Mouse (Mus musculus) midbrain, embryonic 16.5 days (tissue): ENCODE measurements around the gene Tha1. TPM values are rescaled to one million over a fixed set of nuclear protein-coding genes. Genes with fewer than 3 reads are reported as not detected.

Experiments
- ATAC-seq: fragments of 200-750 bp; cut with Nextera tagmentation; 2 replicates; pipeline ENCODE4 v1.8.0; 2017; ENCODE audit warnings: moderate TSS enrichment
- H3K27ac ChIP-seq: fragments of 300-500 bp; sonication (generic); 2 replicates; pipeline ENCODE4 v1.5.1; 2014; ENCODE audit warnings: mild to moderate bottlenecking, low read length, mixed read lengths
- H3K27me3 ChIP-seq: fragments of 300-500 bp; sonication (generic); 2 replicates; pipeline ENCODE4 v1.6.1; 2014; ENCODE audit warnings: low read depth, low read length, mixed read lengths; ENCODE audit not compliant: control insufficient read depth, insufficient read depth
- H3K36me3 ChIP-seq: fragments of 300-500 bp; sonication (generic); 2 replicates; pipeline ENCODE4 v1.6.1; 2014; ENCODE audit warnings: mild to moderate bottlenecking, low read length, moderate library complexity, mixed read lengths; ENCODE audit not compliant: control insufficient read depth, insufficient read depth
- H3K4me1 ChIP-seq: fragments of 300-500 bp; sonication (generic); 2 replicates; pipeline ENCODE4 v1.6.1; 2014; ENCODE audit warnings: mild to moderate bottlenecking, low read length, mixed read lengths; ENCODE audit not compliant: control insufficient read depth, insufficient read depth
- H3K4me2 ChIP-seq: fragments of 300-500 bp; sonication (generic); 2 replicates; pipeline ENCODE4 v1.6.1; 2014; ENCODE audit warnings: mild to moderate bottlenecking, low read length, mixed read lengths
- H3K4me3 ChIP-seq: fragments of 300-500 bp; sonication (generic); 2 replicates; pipeline ENCODE4 v1.5.1; 2014; ENCODE audit warnings: low read depth, mild to moderate bottlenecking, low read length, moderate library complexity, mixed read lengths
- H3K9ac ChIP-seq: fragments of 300-500 bp; sonication (generic); 2 replicates; pipeline ENCODE4 v1.6.1; 2014; ENCODE audit warnings: low read depth, low read length, mixed read lengths
- H3K9me3 ChIP-seq: fragments of 300-500 bp; sonication (generic); replicated peaks from 2 replicates; pipeline ENCODE4 v1.6.1; 2014; ENCODE audit warnings: mild to moderate bottlenecking, low read length, mixed read lengths; ENCODE audit not compliant: control insufficient read depth, poor library complexity, severe bottlenecking
- WGBS: fragments of 180-500 bp; shearing (Covaris S2); extraction: QIAGEN DNeasy Blood & Tissue Kit; methylation state at CpG from one replicate; pipeline ENCODE4 v1.1.7; 2014; 5-methylcytosine and 5-hydroxymethylcytosine counted together
- polyA plus RNA-seq: library from polyadenylated mRNA; unstranded; fragments of >200 nt; fragmentation: Nextera tagmentation; extraction: Ambion mirVana; gene quantifications from 2 replicates; pipeline ENCODE4 v1.2.1, GENCODE M21; 2015

Tha1 gene
- polyA plus RNA-seq, 1 experiment from 2014 or later, result 5.0 TPM

GRCm38 (mm10) chr11:117877917-117878745 lies 4.8 kb upstream of the Tha1 start:
- Histone ChIP-seq H3K27ac (peak overlapping the region; percentile 47; the same call in 1 of the 2 replicates), H3K9ac (peak overlapping the region; percentile 52), H3K4me2 (peak overlapping the region; percentile 33), H3K27me3 (no peaks in the 10 kb centered on the region), H3K4me1 (peaks cover 13% of the 10 kb centered on the region), H3K36me3 (no peaks in the 10 kb centered on the region), H3K9me3 (no peaks in the 10 kb centered on the region), H3K4me3 (no peak overlapping the region)
- peak; percentile 54; the same call in 1 of the 2 replicates for ATAC-seq
- WGBS, result 20% methylated on average over 13 of the region's 13 CpGs

GRCm38 (mm10) chr11:117875681-117876080 lies 2.4 kb upstream of the Tha1 start:
- Histone ChIP-seq H3K9ac (no peak overlapping the region), H3K4me3 (no peak overlapping the region), H3K4me2 (no peak overlapping the region), H3K4me1 (peaks cover 18% of the 10 kb centered on the region), H3K36me3 (no peaks in the 10 kb centered on the region), H3K27ac (no peak overlapping the region), H3K9me3 (no peaks in the 10 kb centered on the region), H3K27me3 (no peaks in the 10 kb centered on the region)
- 20% methylated on average over 6 of the region's 6 CpGs for WGBS
- ATAC-seq, result no peak

- WGBS, result 56% methylated on average over 4 of the region's 4 CpGs
- Histone ChIP-seq H3K4me1 (peaks cover 20% of the 10 kb centered on the region), H3K27me3 (no peaks in the 10 kb centered on the region), H3K9me3 (no peaks in the 10 kb centered on the region), H3K4me2 (no peak overlapping the region), H3K36me3 (no peaks in the 10 kb centered on the region), H3K9ac (no peak overlapping the region), H3K4me3 (no peak overlapping the region), H3K27ac (no peak overlapping the region)
- no peak for ATAC-seq
Observed at GRCm38 (mm10) chr11:117874419-117874818, 1.1 kb upstream of the Tha1 start.

- Histone ChIP-seq H3K9me3 (no peaks in the 10 kb centered on the region), H3K36me3 (no peaks in the 10 kb centered on the region), H3K27me3 (no peaks in the 10 kb centered on the region), H3K9ac (0 out of 2 replicates have a peak overlapping the region, but pooled peaks have one; percentile 25), H3K4me3 (peak overlapping the region; percentile 71; the same call in 1 of the 2 replicates), H3K27ac (no peak overlapping the region), H3K4me2 (peak overlapping the region; percentile 77), H3K4me1 (peaks cover 7% of the 10 kb centered on the region)
- no peak for ATAC-seq
- 64% methylated on average over 12 of the region's 12 CpGs for WGBS
Observed at GRCm38 (mm10) chr11:117871911-117872584, 1.2 kb downstream of the Tha1 start.

- no peaks in the 10 kb centered on the region for H3K9me3 ChIP-seq
- 67% methylated on average over 5 of the region's 5 CpGs for WGBS
- no peak overlapping the region for H3K4me2 ChIP-seq
Observed at GRCm38 (mm10) chr11:117871376-117871775, 1.9 kb downstream of the Tha1 start.

GRCm38 (mm10) chr11:117870688-117871365 lies 2.5 kb downstream of the Tha1 start:
- Histone ChIP-seq H3K27me3 (no peaks in the 10 kb centered on the region), H3K27ac (no peak overlapping the region), H3K36me3 (no peaks in the 10 kb centered on the region), H3K4me2 (0 out of 2 replicates have a peak overlapping the region, but pooled peaks have one; percentile 7), H3K9ac (peak overlapping the region; percentile 58; the same call in 1 of the 2 replicates), H3K9me3 (no peaks in the 10 kb centered on the region), H3K4me3 (no peak overlapping the region), H3K4me1 (peaks cover 7% of the 10 kb centered on the region)
- WGBS, result 36% methylated on average over 12 of the region's 12 CpGs
- ATAC-seq, result peak; percentile 15; the same call in 1 of the 2 replicates

More at GRCm38 (mm10) chr11:117871376-117871775, 1.9 kb downstream of the Tha1 start:
- no peak overlapping the region for H3K27ac ChIP-seq
- H3K36me3 ChIP-seq, result no peaks in the 10 kb centered on the region
- H3K27me3 ChIP-seq, result no peaks in the 10 kb centered on the region
- peaks cover 7% of the 10 kb centered on the region for H3K4me1 ChIP-seq
- H3K4me3 ChIP-seq, result no peak overlapping the region
- ATAC-seq, result no peak
- H3K9ac ChIP-seq, result peak overlapping the region; percentile 36

- Histone ChIP-seq H3K4me3 (no peak overlapping the region), H3K27ac (no peak overlapping the region), H3K27me3 (0 out of 2 replicates have a peak, but pooled peaks cover 3% of the 10 kb centered on the region), H3K9ac (no peak overlapping the region), H3K4me1 (peaks cover 2% of the 10 kb centered on the region; the same call in 1 of the 2 replicates), H3K9me3 (no peaks in the 10 kb centered on the region), H3K36me3 (no peaks in the 10 kb centered on the region), H3K4me2 (no peak overlapping the region)
- no peak for ATAC-seq
- 5% methylated on average over 6 of the region's 6 CpGs for WGBS
Observed at GRCm38 (mm10) chr11:117865988-117866387, 7.3 kb downstream of the Tha1 start.

GRCm38 (mm10) chr11:117864805-117865204 lies 8.5 kb downstream of the Tha1 start:
- WGBS, result 82% methylated on average over 2 of the region's 2 CpGs
- H3K36me3 ChIP-seq, result no peaks in the 10 kb centered on the region
- no peak overlapping the region for H3K4me2 ChIP-seq
- ATAC-seq, result no peak
- no peak overlapping the region for H3K4me3 ChIP-seq
- no peak overlapping the region for H3K9ac ChIP-seq
- no peak overlapping the region for H3K27ac ChIP-seq
- no peaks in the 10 kb centered on the region; the same call in 1 of the 2 replicates for H3K4me1 ChIP-seq
- no peaks in the 10 kb centered on the region for H3K9me3 ChIP-seq
- H3K27me3 ChIP-seq, result 0 out of 2 replicates have a peak, but pooled peaks cover 5% of the 10 kb centered on the region
